Mouse (Mus musculus): Measurements from ENCODE around the gene Aptx. TPM values are rescaled to one million over a fixed set of nuclear protein-coding genes. Genes with fewer than 3 reads are reported as not detected.

Aptx gene
- polyA plus RNA-seq, 1 experiment from 2014 or later: 38.2 TPM

DNA sequence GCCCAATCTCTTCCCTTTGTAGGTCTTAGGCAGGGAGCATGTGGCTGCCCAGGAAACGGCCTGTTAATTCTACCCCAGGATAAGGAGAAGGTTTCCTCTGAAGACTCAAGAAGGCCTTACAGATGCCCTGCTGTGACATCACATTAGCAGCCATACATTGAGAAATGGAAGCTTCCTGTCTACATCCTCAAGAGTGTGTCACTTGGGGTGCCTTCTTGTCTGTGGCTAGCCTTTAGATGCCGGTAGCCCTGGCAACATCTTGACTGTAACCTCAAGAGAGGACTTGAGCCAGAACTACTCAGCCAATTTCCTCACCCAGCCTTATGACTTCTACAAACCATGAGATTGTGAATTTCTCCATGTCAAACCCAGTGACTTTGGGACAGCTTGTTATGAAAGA is 51.9 kb downstream of the Aptx start:
- ATAC-seq (replicated peaks; ENCODE audit: insufficient number of reproducible peaks, low FRiP score, low TSS enrichment, low read depth): no peak
- Histone ChIP-seq H3K4me1 (ENCODE audit: control insufficient read depth, insufficient read depth, low read length) (no peaks in the 10 kb centered on the region), H3K27me3 (ENCODE audit: control insufficient read depth, insufficient read depth, low read length) (no peaks in the 10 kb centered on the region), H3K9me3 (replicated peaks; ENCODE audit: control insufficient read depth, low read length) (no peaks in the 10 kb centered on the region), H3K36me3 (replicated peaks; ENCODE audit: control insufficient read depth, insufficient read depth, low read depth, low read length) (no peaks in the 10 kb centered on the region), H3K4me2 (ENCODE audit: low read depth, low read length) (no peak overlapping the region), H3K27ac (replicated peaks; ENCODE audit: low read depth, low read length) (no peak overlapping the region), H3K9ac (replicated peaks; ENCODE audit: low read length) (no peak overlapping the region), H3K4me3 (ENCODE audit: low read depth, low read length) (no peak overlapping the region)
- no peak for DNase-seq (ENCODE audit: low spot score)
- WGBS: 93% methylated on average over 2 of the region's 2 CpGs

DNA sequence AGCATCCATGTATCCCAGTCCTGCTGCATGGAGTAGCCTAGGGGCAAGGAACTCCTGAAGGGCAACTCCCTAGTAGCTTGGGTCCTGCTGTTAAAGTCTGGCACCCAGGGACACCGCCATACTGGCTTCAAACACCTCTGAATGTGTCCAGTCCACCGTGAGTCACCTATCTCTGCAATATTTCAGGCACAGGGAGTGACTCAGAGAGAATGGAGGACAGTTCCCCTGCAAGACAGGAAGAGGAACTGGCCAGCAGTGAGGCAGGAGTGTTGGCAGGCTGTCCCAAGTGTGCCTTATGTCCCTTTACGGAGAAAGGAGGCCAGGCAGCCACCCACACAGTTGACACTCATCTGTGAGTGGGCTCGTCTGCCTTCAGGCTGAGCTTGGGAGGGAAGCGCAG is 53.9 kb downstream of the Aptx start:
- ATAC-seq (replicated peaks; ENCODE audit: insufficient number of reproducible peaks, low FRiP score, low TSS enrichment, low read depth) (no peak), DNase-seq (ENCODE audit: low spot score) (no peak)
- no peak overlapping the region for H3K9ac ChIP-seq (replicated peaks; ENCODE audit: low read length)
- H3K4me3 ChIP-seq (ENCODE audit: low read depth, low read length): no peak overlapping the region
- 82% methylated on average over 5 of the region's 5 CpGs for WGBS
- no peak overlapping the region for H3K27ac ChIP-seq (replicated peaks; ENCODE audit: low read depth, low read length)
- H3K4me1 ChIP-seq (ENCODE audit: control insufficient read depth, insufficient read depth, low read length): no peaks in the 10 kb centered on the region
- H3K27me3 ChIP-seq (ENCODE audit: control insufficient read depth, insufficient read depth, low read length): no peaks in the 10 kb centered on the region
- no peak overlapping the region for H3K4me2 ChIP-seq (ENCODE audit: low read depth, low read length)
- H3K36me3 ChIP-seq (replicated peaks; ENCODE audit: control insufficient read depth, insufficient read depth, low read depth, low read length): no peaks in the 10 kb centered on the region
- H3K9me3 ChIP-seq (replicated peaks; ENCODE audit: control insufficient read depth, low read length): no peaks in the 10 kb centered on the region

DNA sequence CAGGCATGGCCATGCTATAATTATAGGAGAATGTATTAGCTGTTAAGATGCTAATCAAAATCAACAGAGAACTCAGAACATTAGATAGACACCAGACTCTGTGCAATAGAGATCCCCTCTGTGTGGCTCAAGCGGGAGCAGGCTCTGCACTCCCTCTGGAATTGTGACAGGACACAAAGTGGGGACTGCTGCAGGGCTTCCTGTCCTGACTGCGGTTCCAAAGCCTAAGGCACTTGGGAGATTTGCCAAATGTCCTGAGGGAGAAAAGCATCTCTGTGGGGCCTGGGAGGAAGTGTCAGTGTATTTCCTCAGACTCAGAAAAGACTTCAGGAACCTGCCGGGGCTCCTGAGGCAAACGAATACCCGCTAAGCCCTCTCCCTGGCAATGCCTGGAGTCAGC is 59.4 kb downstream of the Aptx start:
- no peak overlapping the region for H3K27ac ChIP-seq (replicated peaks; ENCODE audit: low read depth, low read length)
- H3K4me2 ChIP-seq (ENCODE audit: low read depth, low read length): no peak overlapping the region
- no peak overlapping the region for H3K9ac ChIP-seq (replicated peaks; ENCODE audit: low read length)
- ATAC-seq (replicated peaks; ENCODE audit: insufficient number of reproducible peaks, low FRiP score, low TSS enrichment, low read depth): no peak
- H3K27me3 ChIP-seq (ENCODE audit: control insufficient read depth, insufficient read depth, low read length): no peaks in the 10 kb centered on the region
- WGBS: 58% methylated on average over 5 of the region's 5 CpGs
- no peak for DNase-seq (ENCODE audit: low spot score)
- no peak overlapping the region for H3K4me3 ChIP-seq (ENCODE audit: low read depth, low read length)
- no peaks in the 10 kb centered on the region for H3K36me3 ChIP-seq (replicated peaks; ENCODE audit: control insufficient read depth, insufficient read depth, low read depth, low read length)
- no peaks in the 10 kb centered on the region for H3K4me1 ChIP-seq (ENCODE audit: control insufficient read depth, insufficient read depth, low read length)
- H3K9me3 ChIP-seq (replicated peaks; ENCODE audit: control insufficient read depth, low read length): no peaks in the 10 kb centered on the region

DNA sequence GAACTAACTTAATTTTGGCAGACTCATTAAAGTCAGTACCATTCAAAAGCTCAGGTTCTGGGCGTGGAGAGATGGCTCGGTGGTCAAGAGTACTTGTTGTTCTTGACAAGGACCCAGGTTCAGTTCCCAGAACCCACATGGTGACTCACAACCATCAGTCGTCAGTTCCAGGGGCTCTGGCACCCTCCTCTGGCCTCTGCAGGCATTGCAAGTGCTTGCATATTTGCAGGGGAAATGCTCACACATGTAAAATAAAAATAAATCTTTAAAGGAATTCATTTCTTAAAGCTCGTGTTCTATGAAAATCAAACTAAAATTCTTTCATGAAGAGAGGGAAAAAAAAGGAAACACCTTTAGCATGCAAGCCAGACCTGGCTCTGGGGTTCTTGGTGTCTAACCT is 62.0 kb downstream of the Aptx start:
- no peaks in the 10 kb centered on the region for H3K9me3 ChIP-seq (replicated peaks; ENCODE audit: control insufficient read depth, low read length)
- 89% methylated on average over 4 of the region's 4 CpGs for WGBS
- DNase-seq (ENCODE audit: low spot score) (no peak), ATAC-seq (replicated peaks; ENCODE audit: insufficient number of reproducible peaks, low FRiP score, low TSS enrichment, low read depth) (no peak)
- H3K27ac ChIP-seq (replicated peaks; ENCODE audit: low read depth, low read length): no peak overlapping the region
- H3K36me3 ChIP-seq (replicated peaks; ENCODE audit: control insufficient read depth, insufficient read depth, low read depth, low read length): no peaks in the 10 kb centered on the region
- no peaks in the 10 kb centered on the region for H3K4me1 ChIP-seq (ENCODE audit: control insufficient read depth, insufficient read depth, low read length)
- H3K4me3 ChIP-seq (ENCODE audit: low read depth, low read length): no peak overlapping the region
- H3K9ac ChIP-seq (replicated peaks; ENCODE audit: low read length): no peak overlapping the region
- H3K27me3 ChIP-seq (ENCODE audit: control insufficient read depth, insufficient read depth, low read length): no peaks in the 10 kb centered on the region
- H3K4me2 ChIP-seq (ENCODE audit: low read depth, low read length): no peak overlapping the region

MicroRNA genes within 50 kb of the gene (microRNA counts, 519-probe panel; counts per million panel counts)
- microRNA mmu-miR-207: not detected

Small RNA genes within 50 kb of the gene (microRNA-seq; reads per million reads assigned to microRNA genes)
- gene Mir207 (ENCODE audit: borderline number of aligned reads): not detected

Other genes starting within 250 kb of the Aptx start
- gene Tmem215, start 231.0 kb downstream of the Aptx start, polyA plus RNA-seq (2014; fragmentation: Nextera tagmentation; extraction: Ambion mirVana): 0.24 and 0.27 TPM in 2 replicates
- 665 and 708 TPM in 2 replicates for gene Dnaja1, start 19.0 kb upstream of the Aptx start, polyA plus RNA-seq (2014; fragmentation: Nextera tagmentation; extraction: Ambion mirVana)
- gene Smu1, start 54.7 kb upstream of the Aptx start, polyA plus RNA-seq (2014; fragmentation: Nextera tagmentation; extraction: Ambion mirVana): 195 and 203 TPM in 2 replicates
- gene B4galt1, start 150.8 kb upstream of the Aptx start, polyA plus RNA-seq (2014; fragmentation: Nextera tagmentation; extraction: Ambion mirVana): 28.3 and 28.9 TPM in 2 replicates
- not detected in 2 replicates for gene Spink4, start 216.9 kb upstream of the Aptx start, polyA plus RNA-seq (2014; fragmentation: Nextera tagmentation; extraction: Ambion mirVana)
- gene Bag1, start 245.1 kb upstream of the Aptx start, polyA plus RNA-seq (2014; fragmentation: Nextera tagmentation; extraction: Ambion mirVana): 271 and 295 TPM in 2 replicates
- 122 and 142 TPM in 2 replicates for gene Chmp5, start 245.2 kb upstream of the Aptx start, polyA plus RNA-seq (2014; fragmentation: Nextera tagmentation; extraction: Ambion mirVana)